Mouse (Mus musculus) central nervous system, embryonic 18 days (tissue): Measurements from ENCODE around the gene Serpina12. TPM values are rescaled to one million over a fixed set of nuclear protein-coding genes. Genes with fewer than 3 reads are reported as not detected.

ENCODE experiments used
- polyA plus RNA-seq: library from polyadenylated mRNA; depleted of rRNA; stranded (reverse); fragments of >200 nt; gene quantifications from 2 replicates; pipeline ENCODE4 v1.2.3, GENCODE M21; 2012; rRNA removed

The Serpina12 gene
- polyA plus RNA-seq, result not detected in 2 replicates

DNA sequence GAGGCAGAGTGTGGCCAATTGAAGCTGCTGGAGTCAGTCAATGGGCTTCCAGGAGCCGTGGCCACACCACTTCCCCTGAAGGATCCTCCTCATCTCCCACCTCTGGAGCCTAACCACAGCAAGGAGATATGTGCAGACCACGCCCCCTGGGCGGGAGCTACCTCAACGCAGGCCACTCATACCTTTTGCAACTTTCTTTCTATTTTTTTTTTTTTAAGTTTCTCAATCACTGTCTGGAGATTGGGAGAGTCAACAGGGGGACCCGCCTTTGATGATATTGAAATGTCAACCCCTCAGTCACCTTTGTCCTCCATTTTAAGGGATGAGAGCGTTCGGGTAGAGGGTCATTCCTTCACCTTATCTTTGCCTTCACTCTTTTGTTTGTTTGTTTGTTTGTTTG is at the start of gene Serpina12:
TSS of gene Serpina12 (minus strand) at position 101 of the 400 bp plus-strand sequence.

DNA sequence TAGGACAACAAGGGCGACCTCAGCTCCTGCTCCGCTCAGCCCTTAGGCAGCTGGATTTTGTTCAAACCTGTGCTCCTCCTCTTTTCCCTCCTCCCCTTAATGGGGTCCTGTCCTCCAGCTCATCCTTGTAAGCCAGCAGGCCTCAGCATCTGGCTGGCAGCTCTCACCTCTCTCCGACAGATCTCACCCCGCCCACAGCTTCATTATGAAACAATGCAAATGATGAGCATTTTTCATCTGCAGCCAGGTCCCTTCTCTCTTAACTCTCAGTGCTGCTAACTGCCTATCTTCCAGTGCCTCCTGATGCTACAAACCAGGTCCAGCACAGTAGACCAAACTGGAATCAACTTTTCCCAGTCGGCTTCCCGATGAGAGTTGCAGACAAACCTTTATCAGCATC is 30.6 kb downstream of the Serpina12 start, which contains the start of gene Serpina9:
TSS of gene Serpina9 (minus strand) at position 136 of the 400 bp plus-strand sequence.

DNA sequence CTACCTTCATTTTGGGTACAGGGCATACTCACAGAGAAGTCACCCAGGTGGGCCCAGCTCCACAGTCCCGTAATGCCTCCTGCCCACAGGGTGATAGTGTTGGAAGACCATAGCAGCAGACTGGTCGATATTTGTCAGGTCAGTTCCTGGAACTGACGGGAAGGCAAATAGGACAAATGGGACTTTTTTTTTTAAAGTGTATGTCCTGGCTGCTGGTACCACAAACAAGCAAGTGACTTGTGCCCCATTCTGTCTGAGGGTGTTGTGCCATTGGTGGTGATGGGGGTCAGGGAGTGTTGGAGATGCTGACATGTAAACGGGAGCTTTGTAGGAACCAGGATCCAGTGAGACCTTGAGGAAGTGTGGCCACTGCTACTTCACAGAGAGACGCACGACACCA is 54.4 kb downstream of the Serpina12 start, which contains the start of gene Serpina11:
TSS of gene Serpina11 (minus strand) at position 101 of the 400 bp plus-strand sequence.

Other genes with a start within 250 kb of the Serpina12 start
- gene Serpina1b, start 214.1 kb downstream of the Serpina12 start, polyA plus RNA-seq, result 0.06 and 0.09 TPM in 2 replicates
- 0.05 TPM in 1 of 2 replicates, not detected in the other for gene Serpina1a, start 180.9 kb downstream of the Serpina12 start, polyA plus RNA-seq
- gene Serpina1c, start 139.6 kb downstream of the Serpina12 start, polyA plus RNA-seq, result 0.09 TPM in 1 of 2 replicates, not detected in the other
- gene Serpina1e, start 85.5 kb downstream of the Serpina12 start, polyA plus RNA-seq, result 0.13 and 0.21 TPM in 2 replicates
- 0.04 TPM in 1 of 2 replicates, not detected in the other for gene Serpina11, start 54.5 kb downstream of the Serpina12 start, polyA plus RNA-seq
- gene Serpina9, start 30.7 kb downstream of the Serpina12 start, polyA plus RNA-seq, result 0.04 and 0.09 TPM in 2 replicates
- gene Serpina5, start 56.7 kb upstream of the Serpina12 start, polyA plus RNA-seq, result not detected in 2 replicates
- not detected in 2 replicates for gene Serpina3a, start 68.3 kb upstream of the Serpina12 start, polyA plus RNA-seq
- not detected in 2 replicates for gene Serpina3b, start 83.6 kb upstream of the Serpina12 start, polyA plus RNA-seq
- gene Serpina3c, start 109.4 kb upstream of the Serpina12 start, polyA plus RNA-seq, result 0.60 TPM in 1 of 2 replicates, not detected in the other
- gene Serpina3f, start 170.1 kb upstream of the Serpina12 start, polyA plus RNA-seq, result 0.12 and 0.19 TPM in 2 replicates
- 2.0 and 3.6 TPM in 2 replicates for gene Serpina3g, start 191.8 kb upstream of the Serpina12 start, polyA plus RNA-seq
- gene Serpina3i, start 218.7 kb upstream of the Serpina12 start, polyA plus RNA-seq, result 0.12 and 0.47 TPM in 2 replicates